Mouse (Mus musculus) MN1 (cell line): ENCODE measurements around the gene Cul1.
"Not testable (repeated sequence)": the region's sequence is repeated elsewhere in the genome, so short reads cannot be mapped to it uniquely, and the experiment has no call there.

Experiments used
- DNase-seq: peaks from one replicate; pipeline ENCODE4 v3.0.0-alpha.2; 2016; ENCODE audit warnings: low spot score

Cul1 gene

GRCm38 (mm10) chr6:47453098-47453497 lies at the start of gene Cul1:
Gene Cul1 (plus strand): TSS chr6:47453398.
- DNase-seq, result no peak

GRCm38 (mm10) chr6:47404419-47405382 lies 48.5 kb upstream of the Cul1 start:
- DNase-seq, result no peak

GRCm38 (mm10) chr6:47412886-47413606 lies 40.2 kb upstream of the Cul1 start:
- DNase-seq, result no peak

- DNase-seq, result no peak
Observed at GRCm38 (mm10) chr6:47413656-47414055, 39.5 kb upstream of the Cul1 start.

DNA sequence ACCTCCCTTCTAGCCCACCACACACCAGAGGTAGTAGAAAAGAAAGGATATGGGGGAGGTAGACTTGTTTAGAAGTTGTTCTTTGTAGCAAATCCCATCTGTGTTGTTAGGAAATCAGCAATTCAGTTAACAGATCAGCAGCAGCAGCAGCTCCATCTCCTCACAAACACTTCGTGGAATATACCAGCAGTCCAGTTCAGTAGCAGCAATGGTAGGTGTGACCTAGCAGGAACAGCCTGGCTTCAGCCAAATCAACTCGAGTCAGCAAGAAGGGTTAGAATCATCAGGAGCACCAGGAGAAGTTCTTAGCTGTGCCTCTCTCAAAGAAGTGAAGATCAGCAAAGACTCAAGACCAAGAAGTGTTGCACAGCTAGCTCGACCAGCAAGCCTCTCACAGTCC lies 34.5 kb upstream of the Cul1 start:
- DNase-seq, result no peak

DNA sequence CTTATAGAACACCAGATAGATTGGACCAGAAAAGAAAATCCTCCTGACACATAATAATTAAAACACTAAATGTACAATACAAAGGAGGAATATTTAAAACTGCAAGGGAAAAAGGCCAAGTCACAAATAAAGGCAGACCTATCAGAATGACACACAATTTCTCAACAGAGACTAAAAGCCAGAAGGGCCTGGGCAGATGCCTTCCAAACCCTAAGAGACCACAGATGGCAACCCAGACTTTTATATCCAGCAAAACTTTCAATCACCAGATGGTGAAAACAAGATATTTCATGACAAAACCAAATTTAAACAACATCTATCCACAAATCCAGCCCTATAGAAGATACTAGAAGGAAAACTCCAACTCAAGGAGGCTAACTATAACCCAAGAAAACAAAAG lies 33.0 kb upstream of the Cul1 start:
- DNase-seq, result no peak

GRCm38 (mm10) chr6:47421221-47421620 lies 32.0 kb upstream of the Cul1 start:
- no peak for DNase-seq

- DNase-seq, result no peak
Observed at GRCm38 (mm10) chr6:47426136-47426535, 27.1 kb upstream of the Cul1 start.

DNA sequence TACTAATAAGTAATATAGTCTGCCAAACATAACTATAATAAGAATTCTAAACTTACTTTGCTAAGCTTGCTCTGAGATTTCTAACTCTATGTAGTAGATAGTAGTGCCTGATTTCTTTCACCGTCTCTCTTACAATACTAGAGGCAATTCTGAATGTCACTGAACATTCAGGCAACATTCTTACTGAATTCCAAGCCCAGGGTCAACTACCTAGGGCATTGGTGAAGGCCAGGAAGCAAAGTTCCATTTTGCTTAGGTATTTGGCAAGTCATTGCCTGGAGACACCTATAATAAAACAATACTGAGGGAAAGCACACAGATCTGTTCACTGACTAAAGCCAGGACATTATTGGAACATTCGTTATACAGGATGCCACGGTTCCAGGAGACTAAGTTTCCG lies 26.6 kb upstream of the Cul1 start:
- not testable (repeated sequence) for DNase-seq

- not testable (repeated sequence) for DNase-seq
Observed at GRCm38 (mm10) chr6:47432795-47433194, 20.4 kb upstream of the Cul1 start.

GRCm38 (mm10) chr6:47440080-47440479 lies 13.1 kb upstream of the Cul1 start:
- no peak for DNase-seq

DNA sequence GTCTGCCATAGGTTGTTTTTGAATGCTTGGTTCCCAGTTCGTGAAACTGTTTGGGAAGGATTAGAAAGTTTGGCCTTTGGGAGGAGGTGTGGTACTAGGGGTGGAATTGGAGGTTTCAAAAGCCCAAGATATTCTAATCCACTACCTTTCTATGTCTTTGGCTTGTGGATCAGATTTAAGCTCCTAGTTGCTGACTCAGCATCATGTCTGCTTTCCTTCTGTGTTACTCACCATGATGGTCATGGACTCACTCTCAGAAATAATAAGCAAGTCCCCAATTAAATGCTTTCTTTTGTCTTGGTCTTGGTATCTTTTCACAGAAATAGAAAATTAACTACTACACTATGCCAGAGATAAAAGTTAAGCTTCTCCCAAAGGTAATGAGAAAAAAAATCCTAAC lies 5.5 kb upstream of the Cul1 start:
- no peak for DNase-seq

- peak; percentile 69 for DNase-seq
Observed at GRCm38 (mm10) chr6:47453522-47454130, 428 bp downstream of the Cul1 start.

GRCm38 (mm10) chr6:47454131-47454574 lies 955 bp downstream of the Cul1 start:
- peak; percentile 78 for DNase-seq

DNA sequence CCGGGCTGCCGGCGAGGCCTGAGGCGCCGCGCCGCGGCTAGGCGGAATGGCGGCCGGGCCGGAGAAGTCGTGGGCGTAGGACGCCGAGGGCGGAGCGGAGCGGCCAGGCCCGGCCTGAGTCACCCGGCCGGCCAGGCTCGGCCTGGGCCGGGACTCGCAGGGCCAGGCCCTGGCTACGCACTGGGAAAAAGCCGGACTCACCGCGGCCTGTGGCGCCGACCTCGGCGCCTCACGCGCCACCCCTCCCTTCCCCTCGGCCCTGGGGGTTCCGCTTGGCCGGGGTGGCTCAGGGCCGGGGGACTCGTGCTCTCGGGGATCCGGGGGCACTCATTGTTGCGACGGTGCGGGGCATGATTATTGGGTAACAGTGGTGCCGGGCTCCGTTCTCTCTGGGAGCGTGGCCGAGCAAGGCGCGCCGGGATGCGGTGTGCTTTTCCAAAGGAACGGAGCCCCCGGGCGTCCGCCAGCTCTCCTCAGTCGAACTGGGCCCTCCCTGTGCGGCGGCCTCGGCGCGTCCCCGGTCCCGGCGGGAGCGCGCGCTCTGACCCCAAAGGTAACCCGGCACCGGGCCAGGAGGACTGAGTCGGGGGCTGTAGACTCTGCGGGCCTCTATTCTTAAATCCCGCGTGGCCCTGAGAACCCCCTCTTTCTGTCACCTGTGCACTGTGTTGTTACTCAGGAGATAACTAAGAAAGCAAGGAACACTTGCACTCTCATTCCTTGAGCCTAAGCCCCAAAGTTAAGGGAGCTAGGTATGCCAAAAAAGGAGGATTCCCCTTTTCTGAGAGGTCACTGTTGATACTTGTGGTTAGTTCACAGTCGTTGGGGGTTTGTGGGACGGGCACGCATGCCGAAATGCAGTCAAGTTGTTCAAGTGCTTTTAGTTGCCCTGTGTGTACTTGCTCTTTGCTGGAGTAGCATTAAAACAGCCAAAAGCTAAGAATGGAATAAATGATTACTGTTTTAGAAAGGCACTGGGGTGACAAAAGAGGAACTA lies 1.7 kb downstream of the Cul1 start:
- DNase-seq, result peak; percentile 74

GRCm38 (mm10) chr6:47455843-47456242 lies 2.6 kb downstream of the Cul1 start:
- DNase-seq, result no peak

GRCm38 (mm10) chr6:47456853-47457252 lies 3.7 kb downstream of the Cul1 start:
- DNase-seq, result no peak

DNA sequence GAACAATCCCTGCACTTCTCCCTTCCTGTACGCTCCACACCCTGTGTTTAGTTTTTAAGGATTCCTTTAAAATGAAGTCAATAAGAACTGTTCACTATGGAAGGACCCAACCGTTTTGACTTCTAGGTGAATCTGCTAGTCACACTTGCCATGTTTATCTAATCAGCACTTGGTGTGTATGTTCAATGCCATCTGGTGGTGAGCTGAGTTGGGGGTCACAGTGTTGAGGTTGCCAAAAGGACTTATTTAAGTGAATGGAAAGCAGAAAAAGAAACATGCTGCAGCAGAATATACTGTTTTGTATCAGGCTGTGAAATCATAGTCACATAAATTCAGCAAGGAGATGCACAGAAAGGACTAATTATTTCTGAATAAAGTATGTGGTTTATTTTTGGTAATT lies 12.2 kb downstream of the Cul1 start:
- DNase-seq, result peak; percentile 11

GRCm38 (mm10) chr6:47466488-47466887 lies 13.3 kb downstream of the Cul1 start:
- DNase-seq, result no peak

DNA sequence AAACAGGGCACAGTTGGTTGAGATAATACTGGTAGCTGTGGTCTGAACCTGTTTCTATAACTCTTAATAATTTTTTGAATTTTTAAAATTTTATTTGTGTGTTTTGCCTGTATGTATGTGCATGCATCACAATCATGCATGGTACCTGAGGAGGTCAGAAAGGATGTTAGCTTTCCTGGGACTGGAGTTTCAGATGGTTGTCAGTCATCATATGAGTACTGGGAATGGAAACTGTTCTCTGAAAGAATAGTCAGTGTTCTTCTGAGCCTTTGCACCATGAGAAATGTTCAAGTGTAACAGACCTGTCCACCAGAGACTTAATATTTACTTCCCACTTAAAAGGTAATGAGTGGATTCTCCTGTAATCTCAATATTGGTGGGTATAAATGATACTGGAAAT lies 13.9 kb downstream of the Cul1 start:
- DNase-seq, result no peak

DNA sequence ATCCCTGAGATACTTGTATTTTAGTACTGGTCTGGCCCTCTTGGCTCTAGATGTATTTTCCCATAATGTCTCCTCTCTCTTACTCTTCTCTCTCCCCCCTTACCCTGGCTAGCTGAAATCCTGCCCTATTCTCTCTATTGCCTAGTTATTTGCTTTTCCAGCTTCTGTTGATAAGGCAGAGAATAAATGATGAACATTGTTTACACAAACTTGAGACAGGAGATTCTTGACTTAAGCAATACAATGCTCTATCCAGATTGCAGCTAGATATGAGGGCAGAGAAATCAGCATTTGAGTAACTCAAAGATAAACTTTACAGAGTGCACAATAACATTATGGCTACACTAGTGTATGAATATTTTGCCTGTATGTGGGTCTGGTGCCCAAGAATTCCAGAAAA lies 16.6 kb downstream of the Cul1 start:
- no peak for DNase-seq
